Mouse (Mus musculus): Measurements from ENCODE around the gene Olfr560. TPM values are rescaled to one million over a fixed set of nuclear protein-coding genes. Genes with fewer than 3 reads are reported as not detected.

The Olfr560 gene
- polyA plus RNA-seq (2012; ENCODE audit: insufficient read depth, low replicate concordance) = 0.17 TPM in 1 of 2 replicates, not detected in the other

GRCm38 (mm10) chr7:102759266-102759665 lies at the start of gene Olfr560, which contains the start of gene Olfr78:
Olfr560 (minus strand) TSS chr7:102759366.
Olfr78 (minus strand) TSS chr7:102759471.
- no peak within 1 kb of the TSS for H3K4me3 ChIP-seq (replicated peaks)
- no peaks in the 10 kb centered on the region for H3K4me1 ChIP-seq
- H3K9me3 ChIP-seq = no peaks in the 10 kb centered on the region
- TF ChIP-seq GATA1 (IDR thresholded peaks at IDR 0.05; ENCODE audit: borderline replicate concordance, low read length) = no peak
- TF ChIP-seq FLI1 (IDR thresholded peaks at IDR 0.05; ENCODE audit: low read length) = no peak
- no peaks in the 10 kb centered on the region for H3K36me3 ChIP-seq (replicated peaks; ENCODE audit: low read length)
- no peaks in the 10 kb centered on the region for H3K27me3 ChIP-seq (replicated peaks)

DNA sequence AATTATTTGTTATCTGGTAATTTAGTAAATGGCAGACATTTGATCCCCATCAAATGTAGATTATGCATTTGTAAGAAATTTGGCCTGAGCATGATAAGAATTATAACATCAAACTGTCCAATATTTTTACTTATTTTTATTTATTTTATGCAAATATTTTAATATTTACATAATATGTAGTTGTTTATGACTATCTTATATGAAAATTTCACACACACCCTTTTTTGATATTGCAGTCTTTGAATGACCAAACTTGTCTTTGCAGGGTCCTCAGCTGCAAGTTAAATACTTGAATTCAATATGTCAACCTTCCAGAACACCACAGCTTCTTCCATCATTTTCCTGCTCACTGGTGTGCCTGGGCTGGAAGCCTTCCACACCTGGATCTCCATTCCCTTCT lies 44.0 kb upstream of the Olfr560 start, which contains the start of gene Olfr564:
TSS of gene Olfr564 (plus strand) at position 301 of the 400 bp plus-strand sequence.
- Histone ChIP-seq H3K27me3 (replicated peaks) (no peaks in the 10 kb centered on the region), H3K9me3 (no peaks in the 10 kb centered on the region), H3K4me1 (no peaks in the 10 kb centered on the region), H3K4me3 (replicated peaks) (no peak within 1 kb of the TSS), H3K36me3 (replicated peaks; ENCODE audit: low read length) (no peaks in the 10 kb centered on the region)
- TF ChIP-seq GATA1 (IDR thresholded peaks at IDR 0.05; ENCODE audit: borderline replicate concordance, low read length) (no peak), FLI1 (IDR thresholded peaks at IDR 0.05; ENCODE audit: low read length) (no peak)

DNA sequence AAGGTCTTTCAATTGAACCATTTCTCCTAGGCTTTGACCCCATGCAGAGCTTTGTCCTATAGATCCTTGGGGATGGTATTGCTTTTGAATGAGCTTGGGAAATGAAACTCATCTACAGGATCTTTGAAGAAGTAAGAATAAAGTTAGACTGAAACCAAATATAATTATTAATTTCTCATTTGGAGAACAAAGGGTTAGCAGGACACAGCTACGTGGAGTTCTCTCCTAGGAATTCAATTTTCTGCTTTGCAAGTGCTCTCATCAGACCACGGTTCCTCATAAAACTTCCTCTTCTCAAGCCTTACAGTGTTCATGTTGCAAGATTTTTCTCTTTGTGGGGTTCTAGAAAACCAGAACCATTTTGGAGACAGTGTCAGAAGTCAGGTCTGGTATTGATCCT lies 11.8 kb upstream of the Olfr560 start, which contains the start of gene Olfr561:
TSS of gene Olfr561 (plus strand) at position 301 of the 400 bp plus-strand sequence.
- no peaks in the 10 kb centered on the region for H3K27me3 ChIP-seq (replicated peaks)
- TF ChIP-seq GATA1 (IDR thresholded peaks at IDR 0.05; ENCODE audit: borderline replicate concordance, low read length) = no peak
- no peak for TF ChIP-seq FLI1 (IDR thresholded peaks at IDR 0.05; ENCODE audit: low read length)

DNA sequence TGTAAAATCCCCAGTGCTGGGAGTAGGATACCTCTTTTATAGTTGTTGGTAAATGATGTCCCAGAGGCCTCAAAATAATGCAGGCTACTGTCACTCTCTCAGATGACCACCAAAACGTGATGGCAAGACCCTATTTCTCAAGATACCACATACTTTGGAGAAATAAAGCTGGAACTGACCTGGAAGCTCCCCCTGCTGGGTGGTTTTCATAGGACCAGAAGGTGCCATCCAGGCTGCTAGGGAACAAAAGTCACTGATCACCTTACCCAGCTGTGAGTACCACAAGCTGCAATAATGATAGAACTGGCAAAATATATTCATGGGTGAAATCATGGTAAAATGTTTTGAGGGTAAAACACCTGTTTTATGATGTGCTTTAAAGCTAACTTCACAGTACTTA lies 7.1 kb downstream of the Olfr560 start:
- H3K4me3 ChIP-seq (replicated peaks) = no peak overlapping the region
- no peaks in the 10 kb centered on the region for H3K27me3 ChIP-seq (replicated peaks)
- H3K9me3 ChIP-seq = no peaks in the 10 kb centered on the region
- H3K4me1 ChIP-seq = no peaks in the 10 kb centered on the region
- H3K36me3 ChIP-seq (replicated peaks; ENCODE audit: low read length) = no peaks in the 10 kb centered on the region
- TF ChIP-seq GATA1 (IDR thresholded peaks at IDR 0.05; ENCODE audit: borderline replicate concordance, low read length) (no peak), FLI1 (IDR thresholded peaks at IDR 0.05; ENCODE audit: low read length) (no peak)

More for the DNA sequence above, 11.8 kb upstream of the Olfr560 start, which contains the start of gene Olfr561:
- Histone ChIP-seq H3K36me3 (replicated peaks; ENCODE audit: low read length) (no peaks in the 10 kb centered on the region), H3K4me3 (replicated peaks) (no peak within 1 kb of the TSS), H3K9me3 (no peaks in the 10 kb centered on the region), H3K4me1 (no peaks in the 10 kb centered on the region)

- H3K4me1 ChIP-seq = peaks cover 4% of the 10 kb centered on the region; the same call in 1 of the 2 replicates
- TF ChIP-seq FLI1 (IDR thresholded peaks at IDR 0.05; ENCODE audit: low read length) = no peak
- TF ChIP-seq GATA1 (IDR thresholded peaks at IDR 0.05; ENCODE audit: borderline replicate concordance, low read length) = no peak
- no peaks in the 10 kb centered on the region for H3K9me3 ChIP-seq
- no peak overlapping the region for H3K4me3 ChIP-seq (replicated peaks)
- no peaks in the 10 kb centered on the region for H3K36me3 ChIP-seq (replicated peaks; ENCODE audit: low read length)
- H3K27me3 ChIP-seq (replicated peaks) = no peaks in the 10 kb centered on the region
These were observed 21.5 kb downstream of the Olfr560 start for GRCm38 (mm10) chr7:102737705-102738104.

- H3K4me1 ChIP-seq = peaks cover 4% of the 10 kb centered on the region; the same call in 1 of the 2 replicates
- no peak for TF ChIP-seq FLI1 (IDR thresholded peaks at IDR 0.05; ENCODE audit: low read length)
- no peak for TF ChIP-seq GATA1 (IDR thresholded peaks at IDR 0.05; ENCODE audit: borderline replicate concordance, low read length)
- H3K27me3 ChIP-seq (replicated peaks) = no peaks in the 10 kb centered on the region
- H3K9me3 ChIP-seq = no peaks in the 10 kb centered on the region
- H3K4me3 ChIP-seq (replicated peaks) = no peak overlapping the region
- no peaks in the 10 kb centered on the region for H3K36me3 ChIP-seq (replicated peaks; ENCODE audit: low read length)
These were observed 25.4 kb downstream of the Olfr560 start for GRCm38 (mm10) chr7:102733793-102734192.

DNA sequence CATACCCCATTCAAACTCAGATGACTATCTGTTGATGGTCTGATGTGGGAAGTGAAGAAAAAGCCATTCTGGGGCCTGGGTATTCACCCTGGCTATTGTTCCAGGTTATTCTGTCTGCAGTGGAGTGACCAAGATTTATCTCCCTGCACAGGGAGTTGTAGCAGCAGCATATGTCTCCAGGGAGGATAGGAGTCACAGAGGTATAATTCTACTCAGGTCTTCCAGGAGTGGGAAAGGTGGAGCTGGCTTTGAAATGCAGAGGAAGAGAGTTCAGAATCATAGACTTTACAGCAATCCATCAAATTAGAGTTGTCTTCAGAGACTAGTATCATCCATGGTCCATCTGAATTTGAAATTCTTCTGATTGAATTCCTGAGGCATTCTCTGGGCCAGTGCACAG lies 31.8 kb downstream of the Olfr560 start, which contains the start of gene Olfr559:
TSS of gene Olfr559 (minus strand) at position 101 of the 400 bp plus-strand sequence.
- no peaks in the 10 kb centered on the region for H3K36me3 ChIP-seq (replicated peaks; ENCODE audit: low read length)
- TF ChIP-seq GATA1 (IDR thresholded peaks at IDR 0.05; ENCODE audit: borderline replicate concordance, low read length) (no peak), FLI1 (IDR thresholded peaks at IDR 0.05; ENCODE audit: low read length) (no peak)
- H3K27me3 ChIP-seq (replicated peaks) = no peaks in the 10 kb centered on the region
- no peaks in the 10 kb centered on the region for H3K4me1 ChIP-seq
- no peak within 1 kb of the TSS for H3K4me3 ChIP-seq (replicated peaks)
- H3K9me3 ChIP-seq = no peaks in the 10 kb centered on the region

- Histone ChIP-seq H3K4me1 (no peaks in the 10 kb centered on the region), H3K9me3 (no peaks in the 10 kb centered on the region), H3K4me3 (replicated peaks) (no peak within 1 kb of the TSS), H3K36me3 (replicated peaks; ENCODE audit: low read length) (no peaks in the 10 kb centered on the region), H3K27me3 (replicated peaks) (no peaks in the 10 kb centered on the region)
- no peak for TF ChIP-seq GATA1 (IDR thresholded peaks at IDR 0.05; ENCODE audit: borderline replicate concordance, low read length)
- no peak for TF ChIP-seq FLI1 (IDR thresholded peaks at IDR 0.05; ENCODE audit: low read length)
These were observed 40.2 kb downstream of the Olfr560 start, which contains the start of gene Olfr33 for GRCm38 (mm10) chr7:102718970-102719369. Olfr33 (minus strand) TSS chr7:102719070.

- no peak within 1 kb of the TSS for H3K4me3 ChIP-seq (replicated peaks)
- no peaks in the 10 kb centered on the region for H3K36me3 ChIP-seq (replicated peaks; ENCODE audit: low read length)
- H3K27me3 ChIP-seq (replicated peaks) = peaks cover 7% of the 10 kb centered on the region
- no peaks in the 10 kb centered on the region for H3K4me1 ChIP-seq
- peaks cover 2% of the 10 kb centered on the region; the same call in 1 of the 2 replicates for H3K9me3 ChIP-seq
- TF ChIP-seq GATA1 (IDR thresholded peaks at IDR 0.05; ENCODE audit: borderline replicate concordance, low read length) = no peak
- no peak for TF ChIP-seq FLI1 (IDR thresholded peaks at IDR 0.05; ENCODE audit: low read length)
These were observed 57.3 kb downstream of the Olfr560 start, which contains the start of gene Olfr558 for GRCm38 (mm10) chr7:102701915-102702314. Olfr558 (plus strand) TSS chr7:102702215.

Other genes with a start within 250 kb of the Olfr560 start
- gene Olfr547, start 224.6 kb downstream of the Olfr560 start, polyA plus RNA-seq (2012; ENCODE audit: insufficient read depth, low replicate concordance) = not detected in 2 replicates
- not detected in 2 replicates for gene Olfr548-ps1, start 218.5 kb downstream of the Olfr560 start, polyA plus RNA-seq (2012; ENCODE audit: insufficient read depth, low replicate concordance)
- not detected in 2 replicates for gene Olfr549, start 209.5 kb downstream of the Olfr560 start, polyA plus RNA-seq (2012; ENCODE audit: insufficient read depth, low replicate concordance)
- 0.60 and 3.0 TPM in 2 replicates for gene Trim21, start 193.9 kb downstream of the Olfr560 start, polyA plus RNA-seq (2012; ENCODE audit: insufficient read depth, low replicate concordance)
- not detected in 2 replicates for gene Olfr550, start 187.9 kb downstream of the Olfr560 start, polyA plus RNA-seq (2012; ENCODE audit: insufficient read depth, low replicate concordance)
- gene Olfr551, start 167.5 kb downstream of the Olfr560 start, polyA plus RNA-seq (2012; ENCODE audit: insufficient read depth, low replicate concordance) = not detected in 2 replicates
- gene Olfr552, start 161.6 kb downstream of the Olfr560 start, polyA plus RNA-seq (2012; ENCODE audit: insufficient read depth, low replicate concordance) = 0.06 and 3.2 TPM in 2 replicates
- gene Olfr553, start 141.1 kb downstream of the Olfr560 start, polyA plus RNA-seq (2012; ENCODE audit: insufficient read depth, low replicate concordance) = not detected in 2 replicates
- gene Olfr554, start 120.9 kb downstream of the Olfr560 start, polyA plus RNA-seq (2012; ENCODE audit: insufficient read depth, low replicate concordance) = not detected in 2 replicates
- not detected in 2 replicates for gene Olfr555, start 100.5 kb downstream of the Olfr560 start, polyA plus RNA-seq (2012; ENCODE audit: insufficient read depth, low replicate concordance)
- not detected in 2 replicates for gene Olfr556, start 94.5 kb downstream of the Olfr560 start, polyA plus RNA-seq (2012; ENCODE audit: insufficient read depth, low replicate concordance)
- gene Trim68, start 72.0 kb downstream of the Olfr560 start, polyA plus RNA-seq (2012; ENCODE audit: insufficient read depth, low replicate concordance) = 0.73 and 1.0 TPM in 2 replicates
- gene Olfr557, start 63.5 kb downstream of the Olfr560 start, polyA plus RNA-seq (2012; ENCODE audit: insufficient read depth, low replicate concordance) = not detected in 2 replicates
- gene Olfr558, start 57.2 kb downstream of the Olfr560 start, polyA plus RNA-seq (2012; ENCODE audit: insufficient read depth, low replicate concordance) = not detected in 2 replicates
- not detected in 2 replicates for gene Olfr33, start 40.3 kb downstream of the Olfr560 start, polyA plus RNA-seq (2012; ENCODE audit: insufficient read depth, low replicate concordance)
- not detected in 2 replicates for gene Olfr559, start 31.9 kb downstream of the Olfr560 start, polyA plus RNA-seq (2012; ENCODE audit: insufficient read depth, low replicate concordance)
- not detected in 2 replicates for gene Olfr78, start 105 bp upstream of the Olfr560 start, polyA plus RNA-seq (2012; ENCODE audit: insufficient read depth, low replicate concordance)
- gene Olfr561, start 11.9 kb upstream of the Olfr560 start, polyA plus RNA-seq (2012; ENCODE audit: insufficient read depth, low replicate concordance) = not detected in 2 replicates
- not detected in 2 replicates for gene Olfr564, start 44.1 kb upstream of the Olfr560 start, polyA plus RNA-seq (2012; ENCODE audit: insufficient read depth, low replicate concordance)
- not detected in 2 replicates for gene Olfr566, start 99.4 kb upstream of the Olfr560 start, polyA plus RNA-seq (2012; ENCODE audit: insufficient read depth, low replicate concordance)
- gene Olfr568, start 117.8 kb upstream of the Olfr560 start, polyA plus RNA-seq (2012; ENCODE audit: insufficient read depth, low replicate concordance) = not detected in 2 replicates
- not detected in 2 replicates for gene Olfr569, start 131.5 kb upstream of the Olfr560 start, polyA plus RNA-seq (2012; ENCODE audit: insufficient read depth, low replicate concordance)
- gene Olfr570, start 135.2 kb upstream of the Olfr560 start, polyA plus RNA-seq (2012; ENCODE audit: insufficient read depth, low replicate concordance) = not detected in 2 replicates
- gene Olfr571, start 158.2 kb upstream of the Olfr560 start, polyA plus RNA-seq (2012; ENCODE audit: insufficient read depth, low replicate concordance) = not detected in 2 replicates
- gene Olfr572, start 165.0 kb upstream of the Olfr560 start, polyA plus RNA-seq (2012; ENCODE audit: insufficient read depth, low replicate concordance) = not detected in 2 replicates
- not detected in 2 replicates for gene Olfr573-ps1, start 183.2 kb upstream of the Olfr560 start, polyA plus RNA-seq (2012; ENCODE audit: insufficient read depth, low replicate concordance)
- not detected in 2 replicates for gene Olfr574, start 189.1 kb upstream of the Olfr560 start, polyA plus RNA-seq (2012; ENCODE audit: insufficient read depth, low replicate concordance)
- not detected in 2 replicates for gene Olfr575, start 199.4 kb upstream of the Olfr560 start, polyA plus RNA-seq (2012; ENCODE audit: insufficient read depth, low replicate concordance)
- not detected in 2 replicates for gene Olfr576, start 203.3 kb upstream of the Olfr560 start, polyA plus RNA-seq (2012; ENCODE audit: insufficient read depth, low replicate concordance)
- not detected in 2 replicates for gene Olfr577, start 216.6 kb upstream of the Olfr560 start, polyA plus RNA-seq (2012; ENCODE audit: insufficient read depth, low replicate concordance)
- not detected in 2 replicates for gene Olfr578, start 230.0 kb upstream of the Olfr560 start, polyA plus RNA-seq (2012; ENCODE audit: insufficient read depth, low replicate concordance)

Measured in megakaryocyte, embryonic 14.5 days (primary cell).